Mouse (Mus musculus): Measurements from ENCODE around the gene Rnpepl1.

The Rnpepl1 gene

DNA sequence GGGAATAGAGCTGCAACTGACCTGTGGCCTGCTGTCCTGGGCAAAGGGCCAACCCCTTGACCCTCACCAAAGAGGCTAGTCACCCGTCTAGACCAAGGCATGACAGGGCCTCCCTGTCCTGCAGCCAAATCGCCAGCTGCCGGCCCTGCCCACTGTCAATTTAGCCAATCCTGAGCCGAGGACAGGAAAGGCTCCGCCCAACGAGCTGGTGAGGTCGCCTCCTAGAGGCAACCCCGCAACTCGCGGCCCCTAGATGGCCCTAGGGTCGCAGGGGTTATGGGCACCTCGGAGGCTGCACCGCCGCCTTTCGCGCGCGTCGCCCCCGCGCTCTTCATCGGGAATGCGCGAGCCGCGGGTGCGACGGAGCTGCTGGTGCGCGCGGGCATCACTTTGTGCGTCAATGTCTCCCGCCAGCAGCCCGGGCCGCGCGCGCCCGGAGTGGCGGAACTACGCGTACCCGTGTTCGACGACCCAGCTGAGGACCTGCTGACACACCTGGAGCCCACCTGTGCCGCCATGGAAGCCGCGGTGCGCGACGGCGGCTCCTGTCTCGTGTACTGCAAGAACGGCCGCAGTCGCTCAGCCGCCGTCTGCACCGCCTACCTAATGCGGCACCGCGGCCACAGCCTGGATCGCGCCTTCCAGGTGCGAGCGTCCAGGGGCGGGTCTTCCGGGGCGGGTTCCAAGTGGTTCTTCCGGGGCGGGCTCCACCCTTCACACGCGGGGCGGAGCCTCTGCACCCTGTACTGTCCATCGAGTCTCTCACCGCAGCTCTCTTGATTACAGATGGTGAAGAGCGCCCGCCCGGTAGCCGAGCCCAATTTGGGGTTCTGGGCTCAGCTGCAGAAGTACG lies 3.6 kb upstream of the Rnpepl1 start, which contains the start of gene Dusp28:
Gene Dusp28 (plus strand): TSS at position 203 of the 853 bp plus-strand sequence.
- peak in 1 of 2 experiments; percentile 66 for DNase-seq (ENCODE audit: low read depth in 1 of 2, low spot score in 2 of 2)

DNA sequence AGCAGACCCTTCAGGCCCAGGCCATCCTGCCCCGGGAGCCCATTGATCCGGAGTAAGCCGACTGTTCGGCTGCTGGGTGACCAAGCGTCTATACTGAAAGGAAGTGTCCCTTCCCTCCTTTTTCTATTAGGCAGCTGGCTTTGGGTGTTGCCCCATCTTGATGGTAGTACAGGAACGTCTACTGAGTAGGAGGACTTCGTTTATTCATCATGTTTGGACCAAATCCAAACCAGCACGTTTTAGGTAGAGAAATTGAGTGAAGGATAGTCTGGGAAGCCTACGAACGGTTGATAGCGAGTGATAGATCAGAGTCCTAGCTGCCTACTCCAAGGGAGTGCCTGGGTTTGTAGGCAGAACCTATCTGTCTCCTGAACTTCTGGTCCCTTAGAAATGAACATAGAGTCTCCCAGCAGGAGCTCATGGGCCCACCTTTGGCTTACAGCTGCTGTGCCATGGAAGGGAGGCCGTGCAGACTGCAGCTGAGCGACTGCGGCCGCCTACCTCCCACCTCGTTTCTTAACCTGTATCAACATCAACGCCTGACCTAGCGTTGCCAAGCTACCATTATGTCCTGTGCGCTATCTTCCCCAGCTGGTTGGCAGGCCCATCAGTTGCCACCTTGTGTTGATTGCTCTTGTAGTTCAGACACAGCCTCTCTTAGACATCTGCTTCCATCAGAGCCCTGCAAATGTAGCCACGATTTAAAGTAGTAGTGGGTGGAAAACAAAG lies 2.8 kb upstream of the Rnpepl1 start:
- no peak for DNase-seq (ENCODE audit: low read depth in 1 of 2, low spot score in 2 of 2)

DNA sequence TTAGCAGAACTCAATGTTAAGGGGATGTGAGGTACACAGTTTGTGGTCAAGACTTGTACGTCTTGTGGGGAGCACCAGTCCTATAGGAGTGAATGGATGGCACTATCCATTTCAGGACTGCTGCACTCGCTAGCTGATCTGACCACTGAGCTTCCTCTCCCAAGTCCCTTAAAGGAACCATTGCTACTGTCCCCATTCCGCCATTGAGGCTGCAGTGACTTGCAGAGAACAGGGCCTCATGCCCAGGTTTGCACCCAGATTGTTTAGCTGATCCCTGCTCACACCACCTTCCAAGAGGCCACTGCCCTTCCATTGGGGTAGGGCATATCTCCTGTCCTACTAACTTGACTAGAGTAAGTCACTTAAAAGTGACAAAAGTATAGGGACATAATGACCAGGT lies 1.9 kb upstream of the Rnpepl1 start:
- no peak for DNase-seq (ENCODE audit: low read depth in 1 of 2, low spot score in 2 of 2)

DNA sequence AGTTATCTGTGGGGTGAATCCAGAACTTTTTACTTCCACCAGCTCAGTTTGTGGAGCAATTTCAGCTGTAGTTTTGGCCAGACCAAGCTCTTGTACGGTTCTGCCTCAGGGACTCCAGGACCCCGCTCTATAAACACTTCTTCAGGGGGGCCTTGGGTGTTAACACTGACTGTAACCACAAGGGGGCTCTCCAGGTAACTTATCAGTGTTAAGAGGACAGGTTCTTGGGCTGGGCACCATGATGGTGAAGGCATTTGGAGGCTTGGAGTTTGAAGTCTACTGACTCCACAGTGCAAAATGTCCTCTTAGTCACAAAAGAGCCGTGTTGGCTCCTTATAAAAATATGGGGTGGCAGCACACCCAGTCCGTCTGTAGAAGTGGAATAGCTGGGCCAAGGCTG lies 1.5 kb upstream of the Rnpepl1 start:
- no peak for DNase-seq (ENCODE audit: low read depth in 1 of 2, low spot score in 2 of 2)

DNA sequence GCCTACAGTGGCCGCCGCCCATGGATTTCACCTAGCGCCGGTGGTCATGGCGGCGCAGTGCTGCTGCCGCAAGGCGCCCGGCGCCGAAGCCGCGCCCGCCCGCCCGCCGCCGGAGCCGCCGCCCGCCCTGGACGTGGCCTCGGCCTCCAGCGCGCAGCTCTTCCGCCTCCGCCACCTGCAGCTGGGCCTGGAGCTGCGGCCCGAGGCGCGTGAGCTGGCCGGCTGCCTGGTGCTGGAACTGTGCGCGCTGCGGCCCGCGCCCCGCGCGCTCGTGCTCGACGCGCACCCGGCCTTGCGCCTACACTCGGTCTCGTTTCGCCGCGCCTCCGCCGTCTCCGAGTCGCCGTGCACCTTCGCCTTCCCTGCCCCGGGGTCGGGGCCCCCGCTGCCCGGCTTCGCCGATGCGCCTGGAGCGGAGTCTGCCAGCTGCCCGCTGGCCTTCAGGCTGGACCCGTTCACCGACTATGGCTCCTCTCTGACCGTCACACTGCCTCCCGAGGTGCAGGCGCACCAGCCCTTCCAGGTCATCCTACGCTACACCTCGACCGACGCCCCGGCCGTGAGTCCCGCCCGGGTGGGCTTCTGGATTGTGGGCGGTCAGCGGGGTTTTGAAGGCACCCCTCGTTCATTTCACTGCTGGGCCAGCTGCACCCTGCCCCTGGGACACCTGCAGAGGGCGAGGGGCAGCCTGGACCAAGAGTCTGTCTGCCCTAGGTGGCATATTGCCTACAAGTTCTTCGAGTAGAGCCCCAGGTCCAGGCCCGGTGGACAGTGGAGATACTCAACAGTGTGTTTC lies 540 bp downstream of the Rnpepl1 start:
- DNase-seq (ENCODE audit: low read depth in 1 of 2, low spot score in 2 of 2): no peak

DNA sequence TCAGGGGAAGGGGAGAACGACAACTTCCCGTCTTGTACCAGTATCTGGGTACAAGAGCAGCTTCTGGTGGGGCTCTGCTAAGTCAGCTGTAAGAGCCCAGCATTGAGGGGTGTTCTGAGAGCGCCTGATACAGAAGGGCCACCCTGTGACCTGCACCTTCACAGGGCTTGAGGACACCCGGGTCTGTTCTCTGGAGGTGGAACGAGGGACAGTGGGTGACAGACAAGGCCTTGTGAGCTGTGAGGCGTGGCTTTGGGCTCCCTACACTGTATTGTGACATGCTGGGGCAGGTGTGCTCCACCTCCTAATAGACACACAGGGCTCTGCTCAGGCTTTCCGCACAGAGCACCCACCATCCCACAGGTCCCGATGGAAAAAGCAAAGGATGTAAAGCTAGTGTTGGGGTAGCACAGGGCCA lies 1.1 kb downstream of the Rnpepl1 start:
- no peak for DNase-seq (ENCODE audit: low read depth in 1 of 2, low spot score in 2 of 2)

DNA sequence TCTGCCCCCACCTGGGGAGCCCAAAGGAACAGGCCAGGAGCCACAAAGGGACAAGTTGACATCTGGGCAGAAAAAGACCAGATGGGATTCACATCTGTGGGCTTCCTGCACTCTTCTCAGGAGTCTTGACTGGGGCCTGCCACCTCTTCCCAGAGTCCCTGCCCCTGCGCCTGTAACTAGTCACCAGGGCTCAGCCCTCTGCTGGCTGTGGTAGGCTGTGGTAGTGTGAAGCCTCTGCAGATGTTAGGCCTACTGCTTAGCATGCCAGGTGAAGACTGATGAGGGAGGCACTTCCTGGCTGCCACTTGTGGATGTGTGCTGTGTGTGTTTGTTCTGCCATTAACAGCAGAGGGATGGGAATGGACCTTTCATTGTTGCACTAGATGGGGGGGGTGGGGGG lies 1.7 kb downstream of the Rnpepl1 start:
- DNase-seq (ENCODE audit: low read depth in 1 of 2, low spot score in 2 of 2): no peak

DNA sequence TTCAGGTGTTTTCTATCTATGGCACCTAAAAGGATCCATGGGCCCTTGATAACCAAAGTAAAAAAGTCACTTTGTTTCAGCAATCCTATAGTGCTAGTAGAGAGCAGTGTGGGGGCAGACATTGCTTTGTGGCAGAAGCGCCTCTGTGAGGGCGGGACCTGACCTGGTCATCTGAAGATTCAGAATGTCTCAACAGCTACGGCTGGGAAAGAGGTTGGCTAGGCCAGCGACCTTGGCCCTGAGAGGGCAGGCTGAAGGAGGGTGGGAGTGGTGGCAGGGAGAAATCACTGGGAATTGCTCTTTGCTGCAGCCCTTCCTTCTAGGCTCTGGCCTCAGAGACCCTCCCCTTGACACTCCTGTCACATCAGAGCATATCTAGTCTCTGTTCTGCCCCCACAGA lies 3.7 kb downstream of the Rnpepl1 start:
- DNase-seq (ENCODE audit: low read depth in 1 of 2, low spot score in 2 of 2): no peak

DNA sequence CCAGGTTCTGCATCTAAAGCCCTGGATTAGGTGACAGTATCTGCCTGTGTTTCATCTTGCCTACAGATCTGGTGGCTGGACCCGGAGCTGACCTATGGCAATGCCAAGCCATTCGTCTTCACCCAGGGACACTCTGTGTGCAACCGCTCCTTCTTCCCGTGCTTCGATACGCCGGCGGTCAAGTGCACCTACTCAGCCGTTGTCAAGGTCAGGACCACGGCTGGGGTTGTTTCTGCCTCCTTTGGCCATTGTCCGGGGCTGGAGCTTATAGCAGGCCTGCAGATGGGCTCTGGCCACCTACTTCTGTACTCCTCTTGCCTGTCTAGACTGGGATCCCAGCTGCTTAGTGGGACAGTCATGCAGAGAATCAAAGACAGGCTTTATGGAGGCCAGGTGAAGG lies 4.4 kb downstream of the Rnpepl1 start:
- no peak for DNase-seq (ENCODE audit: low read depth in 1 of 2, low spot score in 2 of 2)

DNA sequence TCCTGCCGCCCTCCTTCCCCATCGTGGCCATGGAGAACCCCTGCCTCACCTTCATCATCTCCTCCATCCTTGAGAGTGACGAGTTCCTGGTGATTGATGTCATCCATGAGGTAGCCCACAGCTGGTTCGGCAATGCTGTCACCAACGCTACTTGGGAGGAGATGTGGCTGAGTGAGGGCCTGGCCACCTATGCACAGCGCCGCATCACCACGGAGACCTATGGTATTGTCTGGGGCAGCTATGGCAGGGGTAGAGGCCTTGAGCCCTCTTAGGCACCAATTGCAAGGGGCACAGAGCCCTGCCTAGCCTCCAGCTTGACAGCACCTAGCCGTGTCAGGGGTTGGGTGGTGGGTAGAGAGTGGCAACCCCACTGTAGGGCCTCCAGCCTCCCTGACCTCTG lies 6.1 kb downstream of the Rnpepl1 start:
- DNase-seq (ENCODE audit: low read depth in 1 of 2, low spot score in 2 of 2): no peak

DNA sequence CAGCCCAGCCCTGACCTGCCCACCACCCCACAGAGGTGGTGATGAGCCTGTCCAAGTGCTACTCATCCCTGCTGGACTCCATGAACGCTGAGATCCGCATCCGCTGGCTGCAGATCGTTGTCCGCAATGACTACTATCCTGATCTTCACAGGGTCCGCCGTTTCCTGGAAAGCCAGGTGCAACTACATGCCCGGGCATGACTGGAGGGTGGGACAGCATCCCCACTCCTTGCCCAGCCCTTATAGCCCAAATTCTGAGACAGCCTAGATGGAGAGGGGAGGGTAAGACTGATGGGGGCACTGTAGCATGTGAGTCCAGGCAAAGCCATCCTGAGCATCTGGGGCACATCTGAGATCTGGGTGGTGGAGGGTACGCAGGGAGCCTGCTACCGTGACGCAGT lies 8.6 kb downstream of the Rnpepl1 start:
- no peak for DNase-seq (ENCODE audit: low read depth in 1 of 2, low spot score in 2 of 2)

DNA sequence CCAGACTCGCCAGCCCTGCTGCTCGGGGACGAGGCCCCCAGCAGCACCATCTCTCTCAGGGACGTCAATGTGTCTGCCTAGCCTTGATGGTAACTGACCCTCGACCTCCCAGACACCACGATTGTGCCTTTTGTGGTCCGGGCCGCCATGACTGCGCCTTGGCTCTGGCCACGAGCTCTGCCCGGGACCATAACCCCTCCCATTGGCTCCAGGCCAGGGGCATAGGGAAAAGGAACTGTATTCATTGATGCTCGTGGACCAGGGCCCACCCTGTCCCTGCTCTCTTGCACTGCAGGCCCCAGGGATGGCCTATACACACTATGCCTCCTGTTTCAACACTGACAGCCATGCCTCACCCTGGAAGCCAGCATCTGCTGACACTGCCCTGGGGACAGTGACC lies 9.2 kb downstream of the Rnpepl1 start:
- no peak for DNase-seq (ENCODE audit: low read depth in 1 of 2, low spot score in 2 of 2)

DNA sequence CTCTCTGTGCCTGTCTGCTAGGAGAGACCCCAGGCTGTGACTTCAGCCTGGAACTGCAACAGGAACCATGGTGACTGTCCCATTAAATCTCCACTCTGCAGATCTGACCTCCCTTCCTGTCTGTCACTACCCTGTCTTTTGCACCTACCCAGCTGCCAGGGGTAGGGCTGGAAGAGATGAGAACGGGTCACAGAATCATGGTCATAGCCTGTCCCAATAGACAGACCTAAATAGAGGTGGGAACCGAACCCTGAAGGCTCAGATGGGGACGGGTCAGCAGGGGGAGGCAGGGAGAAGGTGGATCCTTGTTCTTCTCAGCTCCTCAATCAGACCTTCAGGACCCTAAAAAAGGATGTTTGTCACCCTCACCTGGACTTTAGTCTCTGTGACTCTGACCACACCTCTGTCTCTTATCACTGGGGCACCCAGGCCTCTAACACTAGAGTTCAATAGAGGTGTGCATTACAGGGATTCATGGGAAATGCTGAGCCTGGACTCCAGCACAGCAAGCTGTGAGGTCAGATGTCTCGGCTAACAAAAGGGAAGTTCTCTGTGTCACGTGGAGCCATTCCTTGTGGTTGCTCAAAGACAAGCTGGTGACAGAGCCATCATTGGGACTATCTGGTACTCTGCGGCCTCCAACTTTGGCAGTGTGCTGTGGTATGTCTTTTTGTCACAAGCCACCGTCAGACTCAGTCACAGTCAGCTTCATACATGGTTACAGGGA lies 10.1 kb downstream of the Rnpepl1 start:
- DNase-seq (ENCODE audit: low read depth in 1 of 2, low spot score in 2 of 2): peak in 1 of 2 experiments; percentile 23

DNA sequence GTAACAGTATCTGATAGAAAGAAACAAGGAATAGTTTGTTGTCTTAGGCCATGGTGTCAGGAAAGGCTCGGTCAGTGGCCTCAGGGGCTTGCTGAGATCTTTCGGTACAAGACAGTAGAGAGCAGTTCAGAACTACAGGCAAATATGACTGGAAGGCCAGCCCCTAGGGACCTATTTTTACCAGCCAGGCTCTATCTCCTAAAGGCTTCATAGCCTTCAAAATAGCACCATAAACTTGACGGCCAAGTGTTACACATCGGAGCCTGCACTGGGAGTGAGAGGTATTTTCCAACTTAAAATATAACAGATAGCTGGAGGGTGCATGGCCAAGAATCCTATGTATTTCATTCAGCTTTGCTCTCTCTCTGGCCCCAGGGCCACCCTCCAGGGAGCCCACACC lies 10.9 kb downstream of the Rnpepl1 start:
- DNase-seq (ENCODE audit: low read depth in 1 of 2, low spot score in 2 of 2): no peak

DNA sequence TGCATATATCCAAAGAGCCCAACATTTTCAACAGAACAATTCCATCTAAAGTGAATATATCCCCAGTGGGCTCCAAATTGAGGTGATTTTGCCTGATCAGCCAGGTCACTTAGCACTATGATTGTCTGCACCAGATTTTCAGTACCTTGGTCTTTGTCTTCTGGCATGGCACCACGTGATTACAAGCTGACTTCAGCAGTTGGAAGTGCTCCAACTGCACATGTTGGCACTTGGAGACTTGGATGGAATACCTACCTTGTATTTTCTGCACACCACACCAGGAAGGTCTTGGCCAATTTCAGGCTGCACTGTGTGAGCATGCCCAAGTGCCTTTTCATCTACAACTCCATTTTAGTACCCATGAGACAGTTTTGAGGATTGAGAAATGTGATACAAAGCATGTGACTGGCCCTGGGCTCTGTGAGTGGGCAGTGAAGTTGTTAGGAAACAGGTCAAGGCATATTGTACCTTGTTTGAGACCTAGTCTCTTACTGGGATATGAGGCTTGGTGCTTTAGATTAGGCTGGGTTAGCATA lies 19.7 kb downstream of the Rnpepl1 start:
- DNase-seq (ENCODE audit: low read depth in 1 of 2, low spot score in 2 of 2): no peak

DNA sequence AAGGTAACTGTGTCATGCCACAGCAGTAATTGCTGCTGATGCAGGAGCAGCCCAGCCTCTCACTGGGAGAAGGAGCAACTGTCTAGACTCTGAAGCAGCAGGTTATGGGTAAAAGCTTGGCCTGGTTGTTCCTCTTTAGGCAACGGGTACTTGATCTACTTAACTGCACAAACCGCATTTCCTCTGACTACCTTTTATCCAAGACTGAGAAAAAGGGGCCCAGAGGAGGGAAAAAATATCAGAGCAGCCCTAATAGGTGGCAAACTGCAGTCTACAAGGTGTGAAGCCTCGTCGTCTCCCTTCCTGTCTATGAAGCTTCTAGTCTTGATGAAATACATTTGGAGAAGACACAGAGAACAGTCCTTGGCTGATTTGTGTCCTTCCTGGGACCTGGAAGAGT lies 23.0 kb downstream of the Rnpepl1 start:
- no peak for DNase-seq (ENCODE audit: low read depth in 1 of 2, low spot score in 2 of 2)

DNA sequence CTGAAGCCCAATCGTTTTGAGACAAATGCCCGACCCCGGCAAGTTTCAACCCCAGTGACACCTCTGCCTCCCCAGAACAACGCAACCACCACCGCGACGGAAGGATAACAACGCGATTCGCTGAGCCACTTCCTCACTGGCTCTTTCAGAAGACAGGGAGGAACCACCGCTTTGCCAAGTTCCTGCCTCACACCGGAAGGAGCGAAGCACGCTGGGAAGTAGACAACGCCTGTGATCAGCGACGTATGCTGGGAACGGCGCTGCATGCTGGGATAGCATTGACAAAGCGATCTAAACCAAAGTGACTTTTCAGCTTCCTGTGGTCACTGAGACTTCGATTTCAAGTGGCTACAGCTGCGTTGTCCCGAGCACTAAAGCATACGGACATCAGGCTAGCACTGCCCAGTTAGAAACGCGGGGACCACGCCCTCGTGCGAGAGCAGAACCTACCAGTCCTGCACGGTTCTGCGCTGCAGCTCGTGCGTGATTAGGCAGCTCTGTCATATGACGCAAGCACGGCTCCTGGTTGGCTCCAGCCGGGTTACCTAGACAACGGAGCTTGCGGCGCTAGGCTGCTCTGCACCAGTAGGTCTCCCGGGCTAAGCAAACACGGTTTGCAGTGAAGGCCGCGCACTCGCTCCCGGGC lies 23.7 kb downstream of the Rnpepl1 start, which contains the start of gene Capn10:
Gene Capn10 (plus strand): TSS at position 195 of the 646 bp plus-strand sequence.
- peak; percentile 87 to 89 for DNase-seq (ENCODE audit: low read depth in 1 of 2, low spot score in 2 of 2)

DNA sequence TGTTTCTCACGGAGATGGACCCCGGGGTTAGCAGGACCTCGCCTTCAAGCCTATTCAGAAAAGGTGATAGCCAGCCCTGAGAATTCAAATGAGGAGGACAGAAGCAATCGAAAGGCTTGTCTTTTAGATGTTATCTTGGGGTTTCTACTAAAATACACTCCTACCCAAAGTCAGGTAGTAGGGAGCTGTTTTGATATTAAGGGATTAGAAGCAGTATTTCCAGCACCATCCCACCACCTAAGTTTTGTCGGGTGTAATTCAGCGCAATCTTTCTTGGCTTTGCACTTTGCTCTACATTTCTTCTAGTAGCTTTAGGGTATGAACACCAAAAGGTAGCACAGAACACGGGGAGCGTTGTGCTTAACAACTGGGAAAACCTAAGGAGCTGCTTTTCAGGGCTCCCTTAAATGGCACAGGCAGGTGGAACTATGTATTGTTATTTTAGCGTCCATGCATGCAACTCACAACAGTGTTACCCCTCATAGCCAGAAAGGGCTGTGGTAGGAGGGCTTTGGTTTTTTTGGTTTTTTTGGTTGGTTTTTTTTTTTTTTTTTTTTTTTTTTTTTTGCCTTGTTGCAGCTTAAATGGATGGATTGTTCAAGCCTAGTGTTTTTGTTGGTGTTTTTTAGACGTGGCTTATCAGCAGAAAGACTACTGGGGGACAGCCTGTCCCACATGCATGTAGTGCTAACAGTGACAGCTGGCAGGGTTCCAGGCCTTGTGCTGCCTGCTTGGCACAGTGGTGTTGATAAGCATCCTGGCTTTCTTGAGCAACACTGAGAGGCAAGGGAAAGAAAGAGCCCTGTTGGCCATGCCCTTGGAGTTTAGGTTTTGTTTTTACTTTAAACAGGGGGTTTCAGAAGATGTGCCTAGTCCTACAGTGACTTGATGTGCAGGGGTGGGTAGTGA lies 24.7 kb downstream of the Rnpepl1 start:
- DNase-seq (ENCODE audit: low read depth in 1 of 2, low spot score in 2 of 2): no peak

DNA sequence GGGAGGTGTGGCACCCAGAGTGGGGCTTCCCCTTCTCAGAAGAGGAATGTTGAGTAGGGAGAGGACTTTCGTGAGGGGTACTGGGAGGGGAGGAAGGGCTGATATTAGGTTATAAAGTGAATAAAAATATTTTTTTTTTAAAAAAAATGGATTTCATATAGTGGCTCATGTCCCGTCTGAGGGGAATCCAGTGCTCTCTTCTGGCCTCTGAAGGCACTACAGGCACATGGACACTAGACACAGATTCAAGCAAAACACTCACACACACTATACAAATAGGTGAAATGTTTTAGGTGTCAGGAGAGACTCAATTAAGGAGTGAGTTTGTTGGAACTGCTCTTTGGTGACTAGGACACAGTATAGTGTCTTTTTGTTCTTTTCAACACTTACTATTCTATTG lies 25.4 kb downstream of the Rnpepl1 start:
- no peak for DNase-seq (ENCODE audit: low read depth in 1 of 2, low spot score in 2 of 2)

Measured in monocyte, adult 2 months (primary cell).